Mouse (Mus musculus) MEL (cell line): Measurements from ENCODE around the gene Cobll1. TPM values are rescaled to one million over a fixed set of nuclear protein-coding genes. Genes with fewer than 3 reads are reported as not detected.

Source experiments
- DNase-seq: peaks from one replicate; pipeline ENCODE4 v3.0.0; 2011; ENCODE audit warnings: low read depth, low spot score
- H3K27ac ChIP-seq: 2 replicates; pipeline ENCODE4 v1.5.1; 2012; ENCODE audit warnings: low read depth, mild to moderate bottlenecking, control low read depth, low read length, moderate library complexity; ENCODE audit not compliant: control insufficient read depth
- H3K27me3 ChIP-seq, 2 experiments: fragments of 150-350 bp in 1 of 2; sonication (generic) in 1 of 2; 2 replicates each; pipeline ENCODE4 v1.6.1; 2012; ENCODE audit warnings: low read length in 2 of 2, mild to moderate bottlenecking in 2 of 2, improper control_type of control experiment in 1 of 2, moderate library complexity in 1 of 2; ENCODE audit not compliant: insufficient read depth in 2 of 2, control insufficient read depth in 1 of 2
- H3K36me3 ChIP-seq, 2 experiments: 2 replicates each; pipeline ENCODE4 v1.6.1; 2012 to 2014; ENCODE audit warnings: low read length in 2 of 2, improper control_type of control experiment in 1 of 2, inconsistent platforms in 1 of 2, mild to moderate bottlenecking in 1 of 2; ENCODE audit not compliant: insufficient read depth in 2 of 2, control insufficient read depth in 1 of 2
- H3K4me1 ChIP-seq, 2 experiments: fragments of 150-350 bp in 1 of 2; sonication (generic) in 1 of 2; 2 replicates each; pipeline ENCODE4 v1.6.1; 2012; ENCODE audit warnings: low read length in 2 of 2, improper control_type of control experiment in 1 of 2, mild to moderate bottlenecking in 1 of 2; ENCODE audit not compliant: insufficient read depth in 2 of 2, control insufficient read depth in 1 of 2
- H3K4me3 ChIP-seq, 2 experiments: fragments of 150-350 bp in 1 of 2; sonication (generic) in 1 of 2; 2 replicates each; pipeline ENCODE4 v1.5.1; 2012; ENCODE audit warnings: low read depth in 2 of 2, low read length in 2 of 2, mild to moderate bottlenecking in 2 of 2, moderate library complexity in 2 of 2, control low read depth in 1 of 2, improper control_type of control experiment in 1 of 2; ENCODE audit not compliant: control insufficient read depth in 1 of 2, insufficient read depth in 1 of 2
- H3K79me2 ChIP-seq: 2 replicates; pipeline ENCODE4 v1.6.1; 2012; ENCODE audit warnings: mild to moderate bottlenecking, low read length, moderate library complexity; ENCODE audit not compliant: control insufficient read depth, poor library complexity, insufficient read depth
- H3K9ac ChIP-seq: 2 replicates; pipeline ENCODE4 v1.6.1; 2012; ENCODE audit warnings: low read depth, mild to moderate bottlenecking, control low read depth, low read length, moderate library complexity; ENCODE audit not compliant: control insufficient read depth, poor library complexity, severe bottlenecking
- H3K9me3 ChIP-seq: fragments of 150-350 bp; sonication (generic); replicated peaks from 2 replicates; pipeline ENCODE4 v1.6.1; 2012; ENCODE audit warnings: mild to moderate bottlenecking, low read length, improper control_type of control experiment, moderate library complexity; ENCODE audit not compliant: insufficient read depth
- BHLHE40 ChIP-seq: IDR thresholded peaks from 2 replicates; pipeline ENCODE4 v1.6.1; 2012; ENCODE audit warnings: low read depth, mild to moderate bottlenecking, inconsistent platforms, low read length, improper control_type of control experiment, borderline replicate concordance
- CHD1 ChIP-seq: IDR thresholded peaks from 2 replicates; pipeline ENCODE4 v1.6.1; 2012; ENCODE audit warnings: low read depth, mild to moderate bottlenecking, inconsistent platforms, low read length, improper control_type of control experiment
- CTCF ChIP-seq, 3 experiments: IDR thresholded peaks in 2 of 3; conservative IDR thresholded peaks in 1 of 3; 2 replicates each; pipeline ENCODE4 v1.5.1; 2011 to 2012; ENCODE audit warnings: low read length in 3 of 3, low read depth in 2 of 3, mild to moderate bottlenecking in 2 of 3, improper control_type of control experiment in 1 of 3, inconsistent platforms in 1 of 3, mixed read lengths in 1 of 3, moderate library complexity in 1 of 3; ENCODE audit not compliant: control insufficient read depth in 1 of 3, insufficient read depth in 1 of 3, poor library complexity in 1 of 3, severe bottlenecking in 1 of 3
- E2F4 ChIP-seq: IDR thresholded peaks from 2 replicates; pipeline ENCODE4 v1.6.1; 2011; ENCODE audit warnings: low read depth, low read length, improper control_type of control experiment, borderline replicate concordance
- EP300 ChIP-seq, 2 experiments: IDR thresholded peaks; 2 replicates each; pipeline ENCODE4 v1.6.1; 2011; ENCODE audit warnings: improper control_type of control experiment in 2 of 2, low read length in 2 of 2, low read depth in 1 of 2, mild to moderate bottlenecking in 1 of 2
- ETS1 ChIP-seq: IDR thresholded peaks from 2 replicates; pipeline ENCODE4 v1.6.1; 2012; ENCODE audit warnings: low read depth, mild to moderate bottlenecking, inconsistent platforms, low read length, improper control_type of control experiment, moderate library complexity
- GABPA ChIP-seq: IDR thresholded peaks from 2 replicates; pipeline ENCODE4 v1.6.1; 2012; ENCODE audit warnings: low read depth, mild to moderate bottlenecking, inconsistent platforms, low read length, improper control_type of control experiment, moderate library complexity
- GATA1 ChIP-seq: IDR thresholded peaks from 2 replicates; pipeline ENCODE4 v1.6.1; 2011; ENCODE audit warnings: low read depth, low read length, improper control_type of control experiment
- KAT2A ChIP-seq: conservative IDR thresholded peaks from 2 replicates; pipeline ENCODE4 v1.6.1; 2012; ENCODE audit warnings: low read depth, low read length, improper control_type of control experiment, inconsistent platforms
- MAFK ChIP-seq: IDR thresholded peaks from 2 replicates; pipeline ENCODE4 v1.6.1; 2011; ENCODE audit warnings: low read depth, mild to moderate bottlenecking, low read length, improper control_type of control experiment, borderline replicate concordance
- MAZ ChIP-seq: IDR thresholded peaks from 2 replicates; pipeline ENCODE4 v1.6.1; 2012; ENCODE audit warnings: low read depth, mild to moderate bottlenecking, inconsistent platforms, low read length, improper control_type of control experiment
- MEF2A ChIP-seq: IDR thresholded peaks from 2 replicates; pipeline ENCODE4 v1.6.1; 2014; ENCODE audit warnings: low read depth, mild to moderate bottlenecking, inconsistent platforms, low read length, improper control_type of control experiment; ENCODE audit not compliant: poor library complexity, insufficient replicate concordance, severe bottlenecking; ENCODE audit errors: extremely low read depth
- MXI1 ChIP-seq: IDR thresholded peaks from 2 replicates; pipeline ENCODE4 v1.6.1; 2011; ENCODE audit warnings: mild to moderate bottlenecking, low read depth, low read length, improper control_type of control experiment
- MYC ChIP-seq: IDR thresholded peaks from 2 replicates; pipeline ENCODE4 v1.6.1; 2011; ENCODE audit warnings: low read depth, mild to moderate bottlenecking, low read length, improper control_type of control experiment, moderate library complexity
- NRF1 ChIP-seq: IDR thresholded peaks from 2 replicates; pipeline ENCODE4 v1.6.1; 2014; ENCODE audit warnings: low read depth, mild to moderate bottlenecking, inconsistent platforms, low read length, improper control_type of control experiment, moderate library complexity; ENCODE audit not compliant: poor library complexity, insufficient read depth, severe bottlenecking
- TAL1 ChIP-seq: IDR thresholded peaks from 2 replicates; pipeline ENCODE4 v1.6.1; 2012; ENCODE audit warnings: mild to moderate bottlenecking, inconsistent platforms, low read length, moderate library complexity, mixed read lengths
- TBP ChIP-seq: IDR thresholded peaks from 2 replicates; pipeline ENCODE4 v1.8.0; 2011; ENCODE audit warnings: low read depth, low read length, improper control_type of control experiment
- TCF12 ChIP-seq: IDR thresholded peaks from 2 replicates; pipeline ENCODE4 v1.6.1; 2014; ENCODE audit warnings: low read depth, mild to moderate bottlenecking, inconsistent platforms, low read length, improper control_type of control experiment, moderate library complexity
- UBTF ChIP-seq: IDR thresholded peaks from 2 replicates; pipeline ENCODE4 v1.6.1; 2012; ENCODE audit warnings: low read depth, mild to moderate bottlenecking, inconsistent platforms, low read length, improper control_type of control experiment, moderate library complexity, borderline replicate concordance; ENCODE audit not compliant: insufficient read depth
- ZC3H11A ChIP-seq: IDR thresholded peaks from 2 replicates; pipeline ENCODE4 v1.6.1; 2012; ENCODE audit warnings: low read depth, mild to moderate bottlenecking, inconsistent platforms, low read length, improper control_type of control experiment
- polyA plus RNA-seq, 2 experiments: library from polyadenylated mRNA; stranded (reverse) in 1 of 2; unstranded in 1 of 2; fragments of >175 nt in 1 of 2; fragments of >200 nt in 1 of 2; gene quantifications; 2 replicates each; pipeline versions ENCODE4 v1.2.1 to v1.2.4; 2012; ENCODE audit warnings: low replicate concordance in 2 of 2, low read depth in 1 of 2; ENCODE audit not compliant: insufficient read length in 2 of 2, insufficient read depth in 1 of 2, missing spikeins in 1 of 2
- total RNA-seq: library from RNA; depleted of rRNA; stranded (reverse); fragments of 300-350 nt; gene quantifications from 2 replicates; pipeline ENCODE4 v1.2.3, GENCODE M21; 2012

Cobll1 gene
- total and polyA plus RNA-seq, 3 experiments, result not detected

DNA sequence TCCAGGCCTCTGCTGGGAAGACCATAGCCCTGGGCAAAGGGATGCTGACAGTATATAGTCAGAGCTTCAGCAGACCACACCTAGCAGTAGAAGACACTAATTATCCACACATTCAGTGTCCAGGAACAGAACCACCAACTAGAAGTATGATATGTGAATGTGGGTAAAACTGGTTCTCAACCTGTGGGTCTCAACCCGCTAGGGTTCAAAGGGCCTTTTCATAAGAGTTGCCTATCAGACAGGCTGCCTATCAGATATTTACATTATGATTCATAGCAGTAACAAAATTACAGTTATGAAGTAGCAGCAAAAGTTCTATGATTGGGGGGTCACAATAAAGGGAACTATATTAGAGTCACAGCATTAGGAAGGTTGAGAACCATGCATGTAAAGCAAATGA is 24.6 kb downstream of the Cobll1 start:
- no peaks in the 10 kb centered on the region for H3K4me1 ChIP-seq
- no peaks in the 10 kb centered on the region for H3K9me3 ChIP-seq
- no peak for DNase-seq
- H3K27me3 ChIP-seq, result no peaks in the 10 kb centered on the region
- H3K36me3 ChIP-seq, result no peaks in the 10 kb centered on the region
- no peak overlapping the region for H3K4me3 ChIP-seq
- H3K9ac ChIP-seq, result no peak overlapping the region
- no peaks in the 10 kb centered on the region for H3K79me2 ChIP-seq
- no peak overlapping the region for H3K27ac ChIP-seq
- TF ChIP-seq MYC, result no peak

- Histone ChIP-seq H3K36me3 (no peaks in the 10 kb centered on the region), H3K9me3 (no peaks in the 10 kb centered on the region), H3K27me3 (no peaks in the 10 kb centered on the region), H3K4me1 (no peaks in the 10 kb centered on the region)
- DNase-seq, result no peak
- no peak for TF ChIP-seq MAZ
- TF ChIP-seq E2F4, result no peak
- TF ChIP-seq CTCF (IDR thresholded peaks at IDR 0.05 in 2 of 3, conservative IDR thresholded peaks at IDR 0.05 in 1 of 3; ENCODE audit: control insufficient read depth in 1 of 3, insufficient read depth in 1 of 3, low read depth in 2 of 3, low read length in 3 of 3, poor library complexity in 1 of 3, severe bottlenecking in 1 of 3), result no peak
- TF ChIP-seq ETS1, result no peak
- no peak for TF ChIP-seq UBTF
- no peak for TF ChIP-seq TCF12
- TF ChIP-seq ZC3H11A, result no peak
- no peak for TF ChIP-seq KAT2A
- no peak for TF ChIP-seq GATA1
- TF ChIP-seq TBP, result no peak
- no peak for TF ChIP-seq GABPA
- no peak for TF ChIP-seq CHD1
- TF ChIP-seq TAL1, result no peak
- TF ChIP-seq MXI1, result no peak
- no peak for TF ChIP-seq NRF1
- TF ChIP-seq EP300 (IDR thresholded peaks at IDR 0.05; ENCODE audit: low read depth in 1 of 2, low read length in 2 of 2), result no peak
- no peak for TF ChIP-seq MAFK
- TF ChIP-seq BHLHE40, result no peak
- no peak for TF ChIP-seq MEF2A
- TF ChIP-seq, all 39 proteins: peak for 0
- Histone ChIP-seq H3K79me2 (no peaks in the 10 kb centered on the region), H3K9ac (no peak overlapping the region), H3K27ac (no peak overlapping the region), H3K4me3 (no peak overlapping the region)
Measured at GRCm38 (mm10) chr2:65213675-65214074, 25.5 kb downstream of the Cobll1 start.
